Mouse (Mus musculus): Measurements from ENCODE around the gene Dhrs11. TPM values are rescaled to one million over a fixed set of nuclear protein-coding genes. Genes with fewer than 3 reads are reported as not detected.
A peak's percentile ranks its signal among the peaks of the same experiment; 100 is the strongest.

The Dhrs11 gene
- polyA plus RNA-seq, 1 experiment from 2014 or later = 13.8 TPM

- Histone ChIP-seq H3K27me3 (ENCODE audit: control insufficient read depth, insufficient read depth, low read length) (no peaks in the 10 kb centered on the region), H3K4me3 (ENCODE audit: low read depth, low read length) (peak overlapping the region; percentile 74), H3K4me2 (ENCODE audit: low read depth) (peak overlapping the region; percentile 99), H3K4me1 (ENCODE audit: control insufficient read depth, insufficient read depth, low read length) (no peaks in the 10 kb centered on the region), H3K27ac (ENCODE audit: low read depth, low read length) (peak overlapping the region; percentile 60; the same call in 1 of the 2 replicates), H3K9me3 (ENCODE audit: control insufficient read depth, low read length) (no peaks in the 10 kb centered on the region), H3K9ac (ENCODE audit: low read length) (peak overlapping the region; percentile 72), H3K36me3 (ENCODE audit: control insufficient read depth, insufficient read depth, low read length) (no peaks in the 10 kb centered on the region)
- peak; percentile 48 for ATAC-seq (ENCODE audit: insufficient read depth, low FRiP score, low TSS enrichment)
- DNase-seq (ENCODE audit: low spot score) = peak; percentile 73
- under 1% methylated on average over 39 of the region's 39 CpGs for WGBS
Measured at GRCm38 (mm10) chr11:84818085-84818960, 10.5 kb downstream of the Dhrs11 start.

- 83% methylated on average over 6 of the region's 6 CpGs for WGBS
- DNase-seq (ENCODE audit: low spot score) = no peak
Measured at GRCm38 (mm10) chr11:84817362-84817761, 11.4 kb downstream of the Dhrs11 start.

GRCm38 (mm10) chr11:84813724-84814510 is 14.9 kb downstream of the Dhrs11 start:
- 59% methylated on average over 13 of the region's 13 CpGs for WGBS
- no peaks in the 10 kb centered on the region for H3K27me3 ChIP-seq (ENCODE audit: control insufficient read depth, insufficient read depth, low read length)
- H3K4me2 ChIP-seq (ENCODE audit: low read depth) = no peak overlapping the region
- H3K9me3 ChIP-seq (ENCODE audit: control insufficient read depth, low read length) = no peaks in the 10 kb centered on the region
- DNase-seq (ENCODE audit: low spot score) (peak; percentile 86), ATAC-seq (ENCODE audit: insufficient read depth, low FRiP score, low TSS enrichment) (0 out of 2 replicates have a peak, but pooled peaks have one; percentile 35)
- H3K4me1 ChIP-seq (ENCODE audit: control insufficient read depth, insufficient read depth, low read length) = no peaks in the 10 kb centered on the region
- no peaks in the 10 kb centered on the region for H3K36me3 ChIP-seq (ENCODE audit: control insufficient read depth, insufficient read depth, low read length)
- H3K4me3 ChIP-seq (ENCODE audit: low read depth, low read length) = no peak overlapping the region
- H3K27ac ChIP-seq (ENCODE audit: low read depth, low read length) = no peak overlapping the region
- no peak overlapping the region for H3K9ac ChIP-seq (ENCODE audit: low read length)

More at GRCm38 (mm10) chr11:84817362-84817761, 11.4 kb downstream of the Dhrs11 start:
- Histone ChIP-seq H3K4me3 (ENCODE audit: low read depth, low read length) (no peak overlapping the region), H3K9ac (ENCODE audit: low read length) (no peak overlapping the region), H3K27ac (ENCODE audit: low read depth, low read length) (no peak overlapping the region), H3K27me3 (ENCODE audit: control insufficient read depth, insufficient read depth, low read length) (no peaks in the 10 kb centered on the region), H3K4me1 (ENCODE audit: control insufficient read depth, insufficient read depth, low read length) (no peaks in the 10 kb centered on the region), H3K36me3 (ENCODE audit: control insufficient read depth, insufficient read depth, low read length) (no peaks in the 10 kb centered on the region), H3K9me3 (ENCODE audit: control insufficient read depth, low read length) (no peaks in the 10 kb centered on the region), H3K4me2 (ENCODE audit: low read depth) (no peak overlapping the region)
- no peak for ATAC-seq (ENCODE audit: insufficient read depth, low FRiP score, low TSS enrichment)

- Histone ChIP-seq H3K4me3 (ENCODE audit: low read depth, low read length) (no peak overlapping the region), H3K27ac (ENCODE audit: low read depth, low read length) (no peak overlapping the region), H3K4me1 (ENCODE audit: control insufficient read depth, insufficient read depth, low read length) (no peaks in the 10 kb centered on the region), H3K9ac (ENCODE audit: low read length) (no peak overlapping the region), H3K4me2 (ENCODE audit: low read depth) (no peak overlapping the region), H3K9me3 (ENCODE audit: control insufficient read depth, low read length) (no peaks in the 10 kb centered on the region), H3K27me3 (ENCODE audit: control insufficient read depth, insufficient read depth, low read length) (no peaks in the 10 kb centered on the region), H3K36me3 (ENCODE audit: control insufficient read depth, insufficient read depth, low read length) (no peaks in the 10 kb centered on the region)
- DNase-seq (ENCODE audit: low spot score) = no peak
- ATAC-seq (ENCODE audit: insufficient read depth, low FRiP score, low TSS enrichment) = no peak
- 95% methylated on average over 4 of the region's 4 CpGs for WGBS
Measured at GRCm38 (mm10) chr11:84804373-84804772, 24.4 kb downstream of the Dhrs11 start.

- H3K4me1 ChIP-seq (ENCODE audit: control insufficient read depth, insufficient read depth, low read length) = peaks cover 3% of the 10 kb centered on the region; the same call in 1 of the 2 replicates
- peak; percentile 86 for DNase-seq (ENCODE audit: low spot score)
- no peak overlapping the region for H3K9ac ChIP-seq (ENCODE audit: low read length)
- ATAC-seq (ENCODE audit: insufficient read depth, low FRiP score, low TSS enrichment) = no peak
- no peaks in the 10 kb centered on the region for H3K36me3 ChIP-seq (ENCODE audit: control insufficient read depth, insufficient read depth, low read length)
- no peak overlapping the region for H3K27ac ChIP-seq (ENCODE audit: low read depth, low read length)
- no peak overlapping the region for H3K4me3 ChIP-seq (ENCODE audit: low read depth, low read length)
- no peaks in the 10 kb centered on the region for H3K27me3 ChIP-seq (ENCODE audit: control insufficient read depth, insufficient read depth, low read length)
- no peak overlapping the region for H3K4me2 ChIP-seq (ENCODE audit: low read depth)
- no peaks in the 10 kb centered on the region for H3K9me3 ChIP-seq (ENCODE audit: control insufficient read depth, low read length)
- 21% methylated on average over 21 of the region's 21 CpGs for WGBS
Measured at GRCm38 (mm10) chr11:84797627-84798353, 31.0 kb downstream of the Dhrs11 start.

- Histone ChIP-seq H3K4me2 (ENCODE audit: low read depth) (no peak overlapping the region), H3K9me3 (ENCODE audit: control insufficient read depth, low read length) (no peaks in the 10 kb centered on the region), H3K4me3 (ENCODE audit: low read depth, low read length) (no peak overlapping the region), H3K36me3 (ENCODE audit: control insufficient read depth, insufficient read depth, low read length) (no peaks in the 10 kb centered on the region), H3K4me1 (ENCODE audit: control insufficient read depth, insufficient read depth, low read length) (peaks cover 3% of the 10 kb centered on the region; the same call in 1 of the 2 replicates), H3K27me3 (ENCODE audit: control insufficient read depth, insufficient read depth, low read length) (no peaks in the 10 kb centered on the region), H3K9ac (ENCODE audit: low read length) (no peak overlapping the region), H3K27ac (ENCODE audit: low read depth, low read length) (no peak overlapping the region)
- 29% methylated on average over 10 of the region's 10 CpGs for WGBS
- DNase-seq (ENCODE audit: low spot score) (peak; percentile 47), ATAC-seq (ENCODE audit: insufficient read depth, low FRiP score, low TSS enrichment) (no peak)
Measured at GRCm38 (mm10) chr11:84797026-84797425, 31.8 kb downstream of the Dhrs11 start.

- H3K27me3 ChIP-seq (ENCODE audit: control insufficient read depth, insufficient read depth, low read length) = no peaks in the 10 kb centered on the region
- no peak overlapping the region for H3K4me2 ChIP-seq (ENCODE audit: low read depth)
- WGBS = 14% methylated on average over 17 of the region's 17 CpGs
- 0 out of 2 replicates have a peak overlapping the region, but pooled peaks have one; percentile 20 for H3K27ac ChIP-seq (ENCODE audit: low read depth, low read length)
- H3K36me3 ChIP-seq (ENCODE audit: control insufficient read depth, insufficient read depth, low read length) = no peaks in the 10 kb centered on the region
- ATAC-seq (ENCODE audit: insufficient read depth, low FRiP score, low TSS enrichment) (peak; percentile 84), DNase-seq (ENCODE audit: low spot score) (peak; percentile 90)
- H3K4me3 ChIP-seq (ENCODE audit: low read depth, low read length) = no peak overlapping the region
- H3K9me3 ChIP-seq (ENCODE audit: control insufficient read depth, low read length) = no peaks in the 10 kb centered on the region
- peaks cover 3% of the 10 kb centered on the region; the same call in 1 of the 2 replicates for H3K4me1 ChIP-seq (ENCODE audit: control insufficient read depth, insufficient read depth, low read length)
- H3K9ac ChIP-seq (ENCODE audit: low read length) = no peak overlapping the region
Measured at GRCm38 (mm10) chr11:84794496-84795113, 34.2 kb downstream of the Dhrs11 start.

- no peak overlapping the region for H3K9ac ChIP-seq (ENCODE audit: low read length)
- no peak overlapping the region for H3K27ac ChIP-seq (ENCODE audit: low read depth, low read length)
- no peaks in the 10 kb centered on the region for H3K27me3 ChIP-seq (ENCODE audit: control insufficient read depth, insufficient read depth, low read length)
- H3K9me3 ChIP-seq (ENCODE audit: control insufficient read depth, low read length) = no peaks in the 10 kb centered on the region
- no peak overlapping the region for H3K4me3 ChIP-seq (ENCODE audit: low read depth, low read length)
- ATAC-seq (ENCODE audit: insufficient read depth, low FRiP score, low TSS enrichment) (no peak), DNase-seq (ENCODE audit: low spot score) (no peak)
- peaks cover 5% of the 10 kb centered on the region; the same call in 1 of the 2 replicates for H3K4me1 ChIP-seq (ENCODE audit: control insufficient read depth, insufficient read depth, low read length)
- no peaks in the 10 kb centered on the region for H3K36me3 ChIP-seq (ENCODE audit: control insufficient read depth, insufficient read depth, low read length)
- no peak overlapping the region for H3K4me2 ChIP-seq (ENCODE audit: low read depth)
Measured at GRCm38 (mm10) chr11:84793545-84793944, 35.2 kb downstream of the Dhrs11 start.

All from neural tube, embryonic 11.5 days (tissue).